Mouse (Mus musculus) telencephalon, adult 2 months (tissue): ENCODE measurements around the gene Olfr1031.
"Not testable (repeated sequence)": the region's sequence is repeated elsewhere in the genome, so short reads cannot be mapped to it uniquely, and the experiment has no call there.

ENCODE experiments used
- DNase-seq: peaks from one replicate; pipeline ENCODE4 v3.0.0-alpha.2; 2011; ENCODE audit warnings: low read depth, low spot score

Gene Olfr1031

DNA sequence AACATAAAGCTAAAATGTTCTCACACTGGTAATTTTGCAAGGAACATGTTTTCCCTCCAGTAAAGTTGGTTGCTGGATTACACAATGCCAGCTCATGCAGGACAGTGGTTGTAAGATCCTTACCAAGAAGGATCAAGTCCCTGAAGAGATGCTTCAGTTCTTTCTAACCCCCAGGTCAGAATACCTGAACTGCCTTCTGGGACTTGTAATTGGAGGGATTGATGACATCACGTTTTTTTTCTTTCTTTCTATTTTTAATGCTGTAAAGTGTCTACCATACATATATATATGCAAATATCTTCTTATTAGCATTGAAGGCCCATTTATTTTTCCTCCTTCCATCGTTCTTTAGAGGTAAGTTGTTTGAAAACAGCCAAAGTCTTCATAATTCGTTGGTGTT is at the start of gene Olfr1031:
Gene Olfr1031, plus strand, starts transcription at position 301 of the 400 bp plus-strand sequence.
- no peak for DNase-seq

DNA sequence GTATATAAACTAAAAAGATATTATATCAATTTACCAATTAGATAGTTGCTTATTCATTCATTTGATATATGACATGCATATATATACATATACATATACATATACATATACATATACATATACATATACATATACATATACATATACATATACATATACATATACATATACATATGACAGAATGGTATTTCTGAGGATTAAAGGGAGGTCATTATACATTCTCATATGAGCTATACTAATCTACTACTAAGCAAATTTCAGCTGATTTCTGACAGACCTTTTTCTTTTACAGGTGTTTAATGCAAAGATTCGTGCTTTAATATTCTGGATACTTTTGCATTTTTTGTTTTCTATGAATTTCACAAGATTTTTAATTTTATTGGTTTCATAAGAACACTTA is 40.0 kb upstream of the Olfr1031 start, which contains the start of gene Olfr1028:
Gene Olfr1028, plus strand, starts transcription at position 301 of the 400 bp plus-strand sequence.
- no peak for DNase-seq

DNA sequence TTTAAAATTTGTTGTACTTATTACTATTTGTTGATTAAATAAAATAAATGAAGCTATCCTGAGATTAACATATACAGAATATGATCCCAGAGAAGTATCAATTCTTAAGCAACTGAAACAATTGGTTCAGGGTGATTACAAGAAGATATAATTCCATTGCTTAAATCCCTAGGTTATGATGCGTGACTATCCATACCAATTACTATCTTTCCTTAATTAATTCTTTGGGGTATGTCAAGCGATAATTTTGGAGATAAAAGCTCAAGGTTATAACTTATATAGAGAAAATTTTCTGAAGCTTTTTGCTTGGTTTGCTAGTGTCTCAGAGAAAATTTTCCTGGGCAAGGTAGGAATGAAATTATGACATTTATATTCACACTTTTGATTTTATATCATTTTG is 16.5 kb upstream of the Olfr1031 start, which contains the start of gene Olfr1029:
Gene Olfr1029, plus strand, starts transcription at position 301 of the 400 bp plus-strand sequence.
- DNase-seq, result no peak

DNA sequence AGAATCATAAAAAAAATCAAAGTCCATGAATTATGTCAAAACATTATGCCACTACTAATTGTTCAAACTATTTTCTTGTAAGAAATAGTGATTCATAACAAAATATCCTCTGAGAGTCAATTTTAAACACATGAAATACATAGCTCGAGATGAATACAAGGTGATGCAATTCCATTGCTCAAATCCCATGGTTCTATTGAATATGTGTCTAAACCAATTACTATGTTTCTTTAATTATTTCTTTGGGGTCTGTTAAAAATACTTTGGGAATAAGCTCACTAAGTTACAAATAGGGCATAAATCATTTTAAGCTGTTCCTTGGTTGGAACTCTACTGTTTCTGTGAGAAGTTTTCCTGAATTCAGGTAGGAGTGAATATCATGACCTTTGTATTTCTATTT is 11.1 kb upstream of the Olfr1031 start, which contains the start of gene Olfr1030:
Gene Olfr1030, plus strand, starts transcription at position 301 of the 400 bp plus-strand sequence.
- no peak for DNase-seq

DNA sequence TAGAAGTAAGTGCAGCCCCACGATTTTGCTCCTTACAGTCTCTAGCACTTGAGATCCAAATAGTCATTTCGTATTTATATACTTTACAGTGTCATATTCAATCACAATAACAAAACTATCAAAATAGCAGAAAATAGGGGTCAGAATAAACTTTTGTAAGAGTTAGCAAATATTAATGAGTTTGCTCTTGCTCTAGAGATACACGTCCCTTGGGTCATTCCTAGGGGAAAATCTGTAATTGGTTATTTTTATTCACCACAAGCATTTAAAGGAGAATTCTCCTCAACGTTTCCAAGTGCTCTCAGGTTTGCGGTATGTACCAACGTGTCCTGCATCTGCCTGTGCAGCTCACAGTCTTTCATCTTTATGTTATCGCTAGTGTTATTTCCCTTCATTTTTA is 15.1 kb downstream of the Olfr1031 start, which contains the start of gene Olfr1032:
Gene Olfr1032, plus strand, starts transcription at position 301 of the 400 bp plus-strand sequence.
- no peak for DNase-seq

DNA sequence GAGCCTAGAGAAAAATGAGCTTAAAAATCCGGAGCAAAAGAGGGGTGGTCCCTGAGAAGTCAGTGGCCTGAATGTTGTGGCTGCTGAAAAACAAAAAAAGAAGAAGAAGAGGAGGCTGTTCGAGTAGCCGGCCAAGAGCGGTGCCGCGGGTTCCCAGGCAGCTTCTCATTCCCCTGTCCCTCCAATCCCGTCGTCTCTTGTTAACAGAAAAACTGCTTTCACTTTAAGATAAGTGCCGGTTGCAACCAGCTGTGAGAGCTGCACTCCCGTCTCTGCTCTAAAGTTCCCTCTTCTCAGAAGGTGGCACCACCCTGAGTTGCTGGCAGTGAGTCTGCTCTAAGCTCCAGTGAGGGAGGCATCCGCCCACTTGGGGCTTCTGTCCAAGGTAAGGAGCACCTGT is 30.3 kb downstream of the Olfr1031 start, which contains the start of gene Olfr1033:
Gene Olfr1033, plus strand, starts transcription at position 228 of the 400 bp plus-strand sequence.
- not testable (repeated sequence) for DNase-seq

DNA sequence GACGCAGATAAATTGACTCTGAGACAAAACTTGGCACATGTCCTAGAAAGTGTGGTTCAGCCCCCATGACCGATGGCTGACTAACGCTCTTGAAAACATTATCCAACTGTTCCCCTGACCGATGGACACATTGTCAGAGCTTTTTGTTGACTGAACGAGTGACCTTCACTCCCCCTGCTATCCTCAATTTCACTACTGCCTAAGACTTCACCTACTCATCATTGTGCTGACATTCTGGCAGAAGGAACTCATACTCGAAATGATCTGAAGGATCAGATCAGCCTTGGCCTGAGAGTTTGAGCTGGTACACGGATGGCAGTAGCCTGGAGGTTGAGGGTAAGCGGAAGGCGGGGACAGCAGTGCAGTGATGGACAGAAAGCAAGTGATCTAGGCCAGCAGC is 31.4 kb downstream of the Olfr1031 start:
- not testable (repeated sequence) for DNase-seq
